Mouse (Mus musculus): ENCODE measurements around the gene Gramd1b.

The Gramd1b gene

DNA sequence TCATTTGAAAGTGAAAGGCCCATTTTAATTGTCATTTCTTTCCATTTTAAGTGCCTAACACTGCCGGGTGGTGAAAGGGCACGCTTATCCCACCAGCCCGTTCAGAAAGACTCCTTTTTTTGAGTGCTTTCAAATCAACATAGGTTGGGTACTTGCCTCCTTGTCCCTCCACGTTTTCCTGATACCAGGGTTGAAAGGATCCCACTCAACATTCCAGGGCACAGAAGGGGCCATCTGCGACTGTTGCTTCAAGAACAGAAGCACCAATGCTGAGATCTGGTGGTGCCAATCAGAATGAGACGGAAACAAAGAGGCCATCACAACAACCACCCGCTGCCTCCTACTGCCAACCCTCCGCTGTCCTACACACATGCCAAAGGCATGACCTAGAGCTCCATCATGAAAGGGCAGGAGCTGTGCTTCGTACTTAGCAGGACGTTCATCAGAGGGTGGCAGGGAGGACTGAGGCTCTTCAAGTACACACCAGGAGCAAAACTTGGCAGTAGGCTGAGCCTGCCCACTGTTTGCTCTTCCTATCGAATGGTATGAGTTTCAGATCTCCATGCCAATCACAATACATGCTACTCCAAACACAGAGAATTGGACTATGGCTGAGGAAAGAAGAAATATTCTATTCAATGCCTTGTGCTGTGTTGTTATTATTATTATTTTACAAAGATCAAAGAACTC, 108.7 kb downstream of the Gramd1b start:
- no peak for DNase-seq

DNA sequence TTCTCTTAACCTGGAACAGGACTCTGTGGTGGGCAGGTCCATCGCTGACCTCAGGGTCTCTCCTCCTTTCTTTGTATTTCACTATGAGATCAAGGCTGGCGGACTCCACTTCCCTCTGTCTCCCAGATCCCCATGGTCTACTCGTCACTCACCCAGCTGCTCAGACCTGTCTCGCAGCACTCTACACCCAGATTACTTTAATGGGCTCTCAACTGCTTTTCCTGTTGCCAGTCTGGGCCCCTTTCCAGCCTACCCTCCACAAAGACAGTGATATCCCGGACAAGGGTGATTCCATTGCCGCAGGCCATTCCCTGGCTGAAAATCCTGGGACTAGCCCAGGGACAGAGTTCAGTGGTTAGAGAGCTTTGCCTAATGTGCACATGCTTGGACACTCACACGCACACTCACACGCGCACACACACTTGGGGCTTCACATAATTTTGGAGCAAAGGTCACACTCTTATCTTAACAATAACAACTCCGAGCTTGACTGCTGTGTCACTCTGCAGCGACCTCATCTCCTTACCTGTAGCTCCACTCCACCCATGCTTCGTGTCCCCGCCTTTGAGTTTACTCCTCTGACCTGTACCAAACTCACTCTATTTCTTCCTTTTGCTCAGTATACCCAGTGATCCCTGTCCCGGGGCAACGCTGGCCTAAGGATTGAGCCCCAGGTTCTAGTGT, 110.4 kb downstream of the Gramd1b start:
- no peak for DNase-seq

DNA sequence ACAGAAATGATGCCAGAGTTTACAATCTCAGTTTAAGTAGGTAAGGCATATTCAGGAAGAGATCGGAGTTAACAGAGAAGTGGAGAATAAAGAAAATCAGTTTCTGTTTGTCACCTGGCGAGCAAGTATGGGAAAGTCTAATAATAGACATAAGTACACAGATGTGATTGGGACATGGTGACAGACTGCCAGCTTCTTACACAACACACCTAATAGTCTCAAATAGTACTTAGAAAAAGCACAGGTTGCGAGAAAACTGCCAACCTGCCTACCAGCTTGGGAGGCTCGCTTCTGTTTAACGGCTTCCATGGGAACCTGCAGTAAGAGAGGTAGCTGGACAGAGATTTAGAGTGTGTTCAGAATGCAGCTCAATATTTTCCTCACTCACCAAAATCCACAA, 112.4 kb downstream of the Gramd1b start:
- DNase-seq: no peak

DNA sequence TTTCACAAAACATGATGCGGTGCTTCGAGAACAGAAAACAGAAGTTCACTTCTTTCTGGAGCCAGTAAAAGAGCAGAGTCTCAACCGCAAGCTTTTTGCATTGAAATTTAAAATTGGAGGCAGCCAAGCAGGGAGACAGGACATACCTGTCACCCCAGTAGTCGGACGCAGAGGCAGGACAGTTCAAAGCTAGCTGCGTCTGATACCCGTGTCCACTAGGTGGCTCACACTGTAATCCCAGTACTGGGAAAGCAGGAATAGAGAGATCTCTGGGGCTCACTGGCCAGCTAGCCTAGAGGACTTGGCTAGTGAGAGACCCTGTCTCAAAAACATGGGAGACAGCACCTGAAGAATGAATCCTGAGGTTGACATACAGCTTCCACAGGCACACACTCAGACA, 115.0 kb downstream of the Gramd1b start:
- no peak for DNase-seq

DNA sequence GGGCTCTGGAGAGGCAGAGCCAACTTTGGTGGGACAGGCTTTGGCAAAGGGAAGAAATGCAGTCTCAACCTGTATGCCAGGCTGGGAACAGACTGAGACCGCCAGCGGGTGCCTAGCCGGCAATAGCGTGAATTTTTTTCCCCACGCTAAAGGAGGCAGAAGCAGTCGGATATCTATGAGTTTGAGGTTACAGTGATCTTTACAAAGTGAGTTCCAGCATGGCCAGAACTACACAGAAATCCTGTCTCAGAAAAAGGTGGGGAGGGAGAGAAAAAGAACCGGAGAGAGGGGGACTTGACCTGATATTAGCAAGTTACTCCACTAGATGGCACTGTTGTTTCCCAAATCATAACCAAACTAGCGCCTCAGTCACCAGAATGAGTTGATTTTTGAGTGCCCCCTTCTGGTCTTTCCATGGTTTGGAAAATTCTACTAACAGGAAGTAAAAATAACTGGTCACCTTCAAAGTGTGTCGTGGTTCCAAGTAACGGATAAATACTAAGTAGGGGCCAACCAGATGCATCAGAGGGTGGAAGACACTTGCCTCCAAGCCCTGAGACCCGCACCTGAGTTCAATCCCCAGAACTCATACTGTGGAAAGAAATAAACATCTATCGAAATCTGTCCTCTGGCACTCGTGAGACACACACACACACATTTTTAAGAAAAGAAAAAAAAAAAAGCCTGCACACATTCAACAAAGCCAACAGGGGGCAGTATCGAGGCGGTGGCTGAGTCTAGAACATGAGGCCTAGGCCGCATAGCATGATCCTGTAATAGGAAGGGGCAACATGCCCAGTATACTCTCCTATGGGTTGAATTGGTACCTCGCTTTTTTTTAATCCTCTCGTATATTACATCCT, 116.0 kb downstream of the Gramd1b start:
- no peak for DNase-seq

DNA sequence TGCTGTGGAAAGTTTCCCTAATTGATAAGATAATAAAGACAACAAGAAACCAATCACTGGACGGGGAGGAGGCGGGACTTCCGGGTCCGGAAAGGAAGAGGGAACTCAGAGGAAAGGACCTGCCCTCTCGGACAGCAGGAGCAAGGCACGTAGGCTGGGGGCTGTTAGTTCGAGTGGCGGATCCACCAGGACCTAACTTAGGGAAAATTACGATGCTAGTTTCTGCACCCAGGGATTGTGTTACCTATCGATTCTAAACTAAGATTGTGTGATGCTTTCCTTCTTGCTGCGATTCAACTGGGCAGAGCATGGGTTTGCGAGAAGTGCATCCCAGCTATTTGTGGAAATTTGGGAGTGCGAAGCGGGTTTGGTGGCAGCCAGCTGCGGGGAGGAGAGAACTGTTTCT, 116.7 kb downstream of the Gramd1b start:
- peak; percentile 59 for DNase-seq

DNA sequence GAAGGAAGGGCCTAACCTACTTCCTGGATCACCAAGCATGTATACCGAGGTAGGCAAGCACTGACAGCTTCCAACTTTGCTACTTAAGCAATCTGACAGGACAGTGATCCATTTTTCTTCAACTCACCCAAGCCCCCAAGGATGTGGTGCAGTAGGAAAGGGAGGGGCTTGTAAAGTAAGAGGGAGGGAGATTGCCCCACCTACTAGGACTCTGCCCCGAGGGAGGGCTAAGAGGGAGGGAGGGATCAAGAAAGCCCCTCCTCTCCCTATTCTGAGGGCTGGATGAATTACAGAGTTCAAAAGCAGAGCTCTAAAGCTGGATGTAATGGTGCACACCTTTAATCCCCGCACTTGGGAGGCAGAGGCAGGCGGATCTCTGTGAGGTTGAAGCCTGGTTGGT, 117.6 kb downstream of the Gramd1b start:
- no peak for DNase-seq

DNA sequence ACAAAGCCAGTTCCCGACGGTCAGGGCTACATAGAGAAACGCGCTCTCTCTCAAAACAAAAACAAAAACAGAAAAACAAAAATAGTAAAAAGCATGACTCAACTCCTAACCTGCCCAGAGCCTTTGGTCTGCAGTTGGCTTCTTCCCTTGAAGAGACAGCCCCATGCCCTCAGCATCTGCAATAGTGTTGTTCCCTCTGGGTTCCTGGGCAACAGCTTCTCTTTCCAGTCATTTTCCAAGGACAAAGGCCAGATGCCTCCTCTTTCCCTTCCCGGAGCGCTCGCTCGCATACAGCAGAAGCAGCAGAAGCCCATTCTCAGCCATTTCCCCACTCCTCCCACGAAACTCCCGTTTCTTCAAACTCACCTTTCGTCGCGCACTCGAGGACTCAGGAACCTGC, 118.3 kb downstream of the Gramd1b start:
- no peak for DNase-seq

DNA sequence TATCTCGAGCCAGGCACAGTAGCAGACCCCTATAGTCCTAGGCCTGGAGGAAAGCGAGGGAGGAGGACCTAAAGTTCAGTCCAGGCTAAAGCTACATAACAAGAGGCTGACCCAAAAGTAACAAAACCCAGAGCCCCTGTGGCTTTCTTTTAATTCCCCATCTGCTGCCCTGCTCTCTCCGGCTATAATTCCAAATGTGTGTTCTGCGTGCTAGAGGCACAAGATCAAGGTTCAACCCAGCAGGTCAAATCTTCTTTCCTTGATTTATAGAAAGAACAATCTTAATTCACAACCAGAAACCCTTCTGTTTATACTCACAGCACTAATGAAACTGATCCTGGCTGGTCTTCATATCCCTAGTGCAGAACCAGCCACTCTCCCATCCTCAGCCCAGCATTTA, 118.9 kb downstream of the Gramd1b start:
- no peak for DNase-seq

DNA sequence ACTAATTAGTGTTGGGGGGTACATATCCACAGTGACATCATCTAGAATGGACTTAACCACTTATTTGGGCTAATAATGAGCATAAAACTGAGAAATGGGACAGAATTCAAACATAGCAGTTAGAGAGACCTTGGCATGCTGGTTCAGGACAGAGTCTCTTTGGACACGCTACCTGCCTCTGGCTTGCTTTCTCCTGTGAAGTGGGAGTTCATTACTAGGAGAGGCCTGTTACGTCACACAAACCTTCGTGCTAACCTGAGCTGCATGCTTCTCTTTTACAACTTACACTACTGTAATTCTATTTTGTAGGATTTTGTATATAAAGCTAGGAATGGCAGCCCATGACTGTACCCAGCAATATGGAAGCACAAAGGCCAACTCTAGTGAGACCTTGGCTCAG, 120.3 kb downstream of the Gramd1b start:
- DNase-seq: no peak

DNA sequence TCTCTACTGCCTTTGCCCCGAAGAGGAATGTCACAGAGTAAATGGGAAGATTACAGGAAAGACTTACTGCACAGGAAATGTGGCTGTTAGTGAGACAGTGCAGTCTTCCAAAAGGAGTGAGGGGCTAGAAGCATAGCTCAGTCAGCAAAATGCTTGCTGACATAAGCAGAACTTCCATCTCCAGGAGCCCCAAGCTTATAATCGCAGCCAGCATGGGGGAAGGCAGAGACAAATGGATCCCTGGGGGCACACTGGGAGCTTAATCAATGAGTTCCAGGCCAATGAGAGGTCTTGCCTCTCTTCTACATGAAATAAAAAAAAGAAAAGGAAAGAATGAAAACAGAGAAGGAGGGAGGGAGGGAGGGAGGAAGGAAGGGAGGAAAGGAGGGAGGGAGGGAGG, 122.1 kb downstream of the Gramd1b start:
- DNase-seq: no peak

DNA sequence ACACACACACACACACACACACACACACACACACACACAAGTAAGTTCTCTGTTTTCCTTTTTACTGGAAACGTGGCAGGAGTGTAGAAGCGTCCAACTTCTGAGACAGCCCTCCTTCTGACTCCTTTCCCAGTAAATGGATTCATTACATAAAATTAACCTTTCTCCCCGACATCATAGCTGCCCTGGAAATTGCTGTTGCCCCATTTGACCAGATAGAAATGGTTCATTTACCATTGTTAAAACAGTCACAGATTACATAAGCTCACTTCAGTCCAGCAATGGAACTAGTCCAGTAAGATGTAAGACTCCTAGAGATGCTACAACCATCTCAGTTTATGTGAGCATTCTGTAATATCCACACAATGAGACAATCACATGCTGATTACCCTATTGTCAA, 122.8 kb downstream of the Gramd1b start:
- DNase-seq: no peak

DNA sequence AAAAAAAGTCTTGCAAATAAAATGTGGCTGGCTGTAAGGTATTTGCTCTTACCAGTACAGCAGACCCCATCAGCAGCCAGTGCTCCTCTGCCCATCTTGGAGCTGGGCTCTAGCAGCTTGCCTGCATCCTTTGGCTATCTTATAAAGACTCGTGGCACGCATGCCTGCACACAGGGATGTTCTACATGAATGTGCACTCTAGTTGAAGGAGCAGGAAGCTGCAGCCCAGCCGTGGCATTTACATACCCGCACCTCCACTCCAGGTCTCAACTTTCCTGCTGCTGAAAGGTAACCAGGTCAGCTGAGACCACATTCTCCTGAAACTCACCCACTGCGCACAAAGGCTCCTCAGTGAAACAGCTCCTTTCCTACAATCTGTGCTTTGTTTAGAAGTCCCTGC, 123.3 kb downstream of the Gramd1b start:
- DNase-seq: no peak

DNA sequence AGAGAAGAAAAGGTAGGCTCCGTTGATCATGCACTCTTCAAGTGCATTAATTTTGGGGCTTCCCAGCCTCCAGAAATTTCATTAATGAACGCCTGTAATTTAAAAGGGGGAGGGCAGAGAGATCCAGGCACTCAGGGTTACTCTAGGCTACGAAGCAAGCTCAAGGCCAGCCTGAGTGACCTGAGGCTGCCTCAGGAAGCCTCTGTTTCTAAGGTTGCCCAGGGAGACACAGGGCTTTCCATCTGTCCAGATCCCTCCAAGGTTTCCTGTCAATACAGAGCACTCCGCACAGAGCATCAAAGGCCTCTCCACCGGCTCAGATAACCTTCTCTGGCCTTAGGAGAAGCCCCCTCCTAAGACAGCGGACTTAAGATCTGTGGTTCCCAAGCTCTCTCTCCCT, 125.4 kb downstream of the Gramd1b start:
- DNase-seq: no peak

DNA sequence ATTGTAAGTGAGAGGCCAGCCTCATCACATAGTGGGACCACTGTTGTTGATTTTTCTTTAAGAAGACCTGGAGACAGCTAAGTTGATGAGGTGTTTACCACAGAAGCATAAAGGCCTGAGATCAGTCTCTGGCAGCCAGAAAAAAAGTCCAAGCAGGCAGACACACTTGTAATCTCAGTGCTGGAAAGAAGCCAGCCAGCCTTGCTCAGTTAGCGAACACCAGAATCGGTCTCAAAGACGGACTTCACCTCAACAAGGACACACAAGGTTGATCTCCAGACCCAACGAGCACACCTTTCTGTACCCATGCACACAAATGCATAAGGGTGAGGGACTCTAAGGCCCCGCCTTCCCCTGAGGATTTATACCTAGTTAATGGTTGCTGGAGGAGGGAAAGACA, 125.9 kb downstream of the Gramd1b start:
- no peak for DNase-seq

DNA sequence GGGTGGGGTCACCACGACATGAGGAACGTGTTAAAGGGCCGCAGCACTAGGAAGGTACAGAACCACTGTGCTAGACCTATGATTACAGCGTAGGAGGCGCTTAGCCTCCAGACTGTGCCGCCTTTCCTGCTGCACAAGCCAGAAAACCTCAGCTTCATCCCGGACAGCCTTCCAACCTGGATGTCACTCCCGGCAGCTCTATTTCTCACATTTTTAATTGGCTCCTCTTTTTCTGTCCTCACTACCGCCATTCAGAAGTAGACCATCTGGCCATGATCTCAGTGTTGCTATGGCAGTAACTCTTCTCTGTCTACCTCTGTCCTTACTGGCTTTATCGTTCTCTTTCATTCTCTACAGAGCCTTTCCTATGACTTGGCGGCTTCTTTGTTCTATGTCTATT, 126.5 kb downstream of the Gramd1b start:
- no peak for DNase-seq

DNA sequence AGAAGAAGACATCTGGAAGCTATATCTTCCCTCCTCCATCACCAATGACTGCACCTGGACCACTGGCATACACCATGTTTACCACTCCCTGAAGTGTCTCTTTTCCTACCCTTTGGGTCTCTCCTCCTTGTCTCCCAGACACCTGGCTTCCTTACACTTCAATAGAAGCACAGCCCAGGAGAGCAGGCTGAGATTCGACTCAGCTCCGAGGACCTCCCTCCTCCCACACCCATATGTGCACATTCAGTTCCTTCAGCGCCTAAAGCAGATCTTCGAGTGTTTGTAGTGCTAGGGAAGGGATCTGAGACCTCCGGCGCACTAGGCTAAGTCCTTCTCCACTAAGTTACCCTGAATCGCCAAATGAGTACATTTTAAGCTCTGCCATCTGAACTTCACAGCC, 127.4 kb downstream of the Gramd1b start:
- no peak for DNase-seq

DNA sequence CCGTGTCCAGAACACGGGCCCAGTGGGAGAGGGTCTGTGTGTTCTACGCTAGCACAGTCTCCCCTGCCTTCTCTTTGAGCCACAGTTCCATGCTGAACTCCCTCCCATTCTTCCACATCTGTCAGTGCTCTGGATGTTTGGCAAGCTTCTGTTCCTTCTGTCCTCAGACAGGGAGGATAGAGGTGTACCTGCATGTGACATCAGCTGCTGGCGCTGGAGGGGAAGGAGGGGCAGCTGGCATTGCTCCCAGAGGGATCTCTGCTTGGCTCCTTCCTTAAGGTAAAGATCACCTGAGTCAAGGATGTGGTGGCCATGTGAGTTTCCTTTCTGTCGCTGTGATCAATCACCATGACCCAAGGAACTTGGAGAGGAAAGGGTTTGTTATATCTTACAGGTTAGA, 129.4 kb downstream of the Gramd1b start:
- DNase-seq: no peak

DNA sequence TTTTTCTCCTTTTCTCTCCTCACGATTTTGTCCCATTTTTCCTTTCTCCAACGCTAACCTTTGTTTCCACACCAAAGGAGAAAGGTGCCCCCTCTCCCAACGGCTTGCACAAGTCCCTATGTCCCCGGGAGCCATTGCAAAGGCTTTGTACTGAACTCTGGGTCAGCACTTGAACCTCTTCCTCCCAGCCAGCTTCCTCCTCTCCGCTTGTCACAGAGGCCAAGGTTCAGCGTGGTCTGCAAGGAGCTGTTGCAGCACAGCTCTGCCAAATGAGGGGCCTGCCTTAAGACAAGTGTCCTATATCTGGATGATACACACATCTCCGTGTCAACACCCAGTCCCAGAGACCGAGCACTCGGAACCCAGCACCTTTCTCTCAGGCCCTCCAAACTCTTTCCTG, 130.3 kb downstream of the Gramd1b start:
- DNase-seq: no peak

DNA sequence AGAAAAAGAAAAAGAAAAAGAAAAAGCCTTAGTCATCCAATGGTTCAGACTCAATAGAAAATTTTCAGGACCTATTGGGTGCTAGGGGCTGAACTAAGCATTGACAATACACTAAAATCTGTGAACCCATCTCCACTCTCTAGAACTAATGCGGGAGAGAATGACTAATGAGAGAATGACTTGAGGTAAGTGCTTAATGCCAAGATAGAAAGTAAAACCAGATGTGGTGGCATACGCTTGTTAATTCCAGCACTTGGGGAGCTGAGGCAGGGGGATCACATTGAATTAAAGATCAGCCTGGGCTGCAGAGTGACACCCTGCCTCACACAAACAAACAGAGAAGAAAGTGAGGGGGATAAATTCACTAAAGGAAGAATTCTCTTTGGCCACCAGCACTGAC, 131.0 kb downstream of the Gramd1b start:
- DNase-seq: no peak

DNA sequence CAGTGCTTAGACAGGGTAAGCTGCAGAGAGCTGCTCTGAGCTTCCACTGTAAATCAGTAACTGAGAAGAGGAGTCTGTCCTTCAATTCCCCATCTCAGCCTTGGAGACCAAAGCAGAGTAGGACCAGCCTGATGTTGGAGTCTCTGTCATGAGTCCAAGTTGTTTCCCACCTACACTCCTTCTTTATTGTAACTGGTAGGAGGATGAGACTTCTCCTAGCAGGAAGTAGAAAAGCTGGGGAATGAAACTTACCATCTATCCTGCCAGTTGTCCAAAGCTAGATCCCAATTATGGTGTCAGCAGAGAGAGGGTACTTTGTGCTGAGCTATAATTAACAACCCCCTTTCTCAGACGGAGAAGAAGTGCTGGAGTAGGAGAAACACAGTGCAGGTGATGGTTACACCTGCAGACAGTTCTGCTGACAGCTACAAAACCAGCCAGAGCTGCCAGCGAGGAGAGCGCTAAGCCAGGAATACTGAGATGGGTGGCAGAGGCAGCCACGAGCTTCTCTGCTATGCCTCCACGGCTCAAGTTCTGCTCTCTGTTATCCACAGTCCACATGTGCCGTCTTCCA, 131.7 kb downstream of the Gramd1b start:
- DNase-seq: no peak

DNA sequence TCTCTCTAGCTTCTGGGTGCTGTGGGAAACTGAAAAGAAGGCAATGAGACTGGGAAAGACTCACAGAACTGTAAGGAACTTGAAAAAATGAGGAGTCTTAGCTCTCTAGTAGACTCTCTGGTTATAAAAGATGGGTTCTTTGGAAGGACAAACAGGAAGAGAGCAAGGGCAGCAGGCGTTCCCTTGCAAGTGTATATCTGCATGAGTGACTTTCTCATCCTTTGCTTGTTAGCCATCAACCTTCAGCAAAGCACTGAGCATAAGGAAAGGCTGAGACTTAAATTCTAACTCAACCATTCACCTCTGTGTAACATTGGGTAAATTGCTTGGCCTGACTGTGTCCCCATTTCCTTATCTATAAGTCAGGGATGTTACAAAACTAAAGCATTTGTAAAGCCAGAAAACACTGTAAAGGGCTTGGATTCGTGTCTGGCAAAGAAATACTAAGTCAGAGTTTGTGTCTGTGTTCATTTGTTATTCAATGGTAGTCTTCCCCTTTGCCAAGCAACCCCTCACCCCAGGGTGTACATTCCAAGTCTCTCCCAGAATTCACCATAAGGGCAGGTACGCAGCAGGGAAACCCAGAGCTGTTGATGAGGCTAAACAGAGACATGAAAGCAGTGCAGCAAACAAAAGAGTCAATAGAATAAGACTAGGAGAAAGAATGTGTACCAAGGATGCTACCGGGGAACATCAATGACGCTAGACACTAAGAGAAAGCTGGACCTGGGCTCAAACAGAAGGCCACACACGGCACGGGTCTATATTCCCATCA, 133.5 kb downstream of the Gramd1b start:
- no peak for DNase-seq

DNA sequence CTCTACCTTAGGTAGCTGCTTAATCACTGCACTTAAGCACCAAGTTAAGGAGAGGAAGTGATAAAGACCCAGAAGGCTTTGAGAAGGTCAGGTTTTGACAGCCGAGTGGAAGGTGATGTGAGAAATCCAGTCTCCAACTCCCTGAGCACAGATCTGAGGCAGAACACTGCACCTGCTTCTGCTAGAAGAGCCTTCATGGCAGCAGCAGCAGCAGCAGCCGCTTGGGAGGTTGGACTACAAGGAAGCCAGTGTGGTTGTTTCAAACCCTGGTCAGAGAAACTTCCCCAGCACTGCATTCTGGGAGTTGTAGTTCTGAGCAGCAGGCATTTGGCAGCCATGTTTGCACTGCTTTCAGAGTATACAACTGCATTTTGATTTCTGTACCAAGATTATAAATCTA, 134.1 kb downstream of the Gramd1b start:
- peak; percentile 53 for DNase-seq

All from right cerebral cortex, postnatal 4 days (tissue).